Mouse (Mus musculus) midbrain, embryonic 13.5 days (tissue): Measurements from ENCODE around the gene Sema4b. TPM values are rescaled to one million over a fixed set of nuclear protein-coding genes. Genes with fewer than 3 reads are reported as not detected.
A peak's percentile ranks its signal among the peaks of the same experiment; 100 is the strongest.

Source experiments
- ATAC-seq: fragments of 200-750 bp; cut with Nextera tagmentation; 2 replicates; pipeline ENCODE4 v1.8.0; 2017; ENCODE audit warnings: mild to moderate bottlenecking, moderate TSS enrichment, moderate library complexity
- H3K27ac ChIP-seq: fragments of 300-500 bp; sonication (generic); 2 replicates; pipeline ENCODE4 v1.5.1; 2015; ENCODE audit warnings: inconsistent platforms, mild to moderate bottlenecking, moderate library complexity
- H3K27me3 ChIP-seq: fragments of 300-500 bp; sonication (generic); 2 replicates; pipeline ENCODE4 v1.6.1; 2015; ENCODE audit warnings: mild to moderate bottlenecking, inconsistent platforms
- H3K36me3 ChIP-seq: fragments of 300-500 bp; sonication (generic); 2 replicates; pipeline ENCODE4 v1.6.1; 2015; ENCODE audit warnings: mild to moderate bottlenecking, inconsistent platforms
- H3K4me1 ChIP-seq: fragments of 300-500 bp; sonication (generic); replicated peaks from 2 replicates; pipeline ENCODE4 v1.6.1; 2015; ENCODE audit warnings: inconsistent platforms
- H3K4me2 ChIP-seq: fragments of 300-500 bp; sonication (generic); replicated peaks from 2 replicates; pipeline ENCODE4 v1.6.1; 2015; ENCODE audit warnings: moderate library complexity, mild to moderate bottlenecking, inconsistent platforms
- H3K4me3 ChIP-seq: fragments of 300-500 bp; sonication (generic); replicated peaks from 2 replicates; pipeline ENCODE4 v1.5.1; 2015; ENCODE audit warnings: mild to moderate bottlenecking, inconsistent platforms
- H3K9ac ChIP-seq: fragments of 300-500 bp; sonication (generic); replicated peaks from 2 replicates; pipeline ENCODE4 v1.6.1; 2015; ENCODE audit warnings: mild to moderate bottlenecking, inconsistent platforms
- H3K9me3 ChIP-seq: fragments of 300-500 bp; sonication (generic); 2 replicates; pipeline ENCODE4 v1.6.1; 2016; ENCODE audit warnings: mild to moderate bottlenecking, inconsistent platforms
- WGBS: fragments of 180-500 bp; shearing (Covaris S2); methylation state at CpG from one replicate; pipeline ENCODE4 v1.1.7; 2015; 5-methylcytosine and 5-hydroxymethylcytosine counted together
- polyA plus RNA-seq: library from polyadenylated mRNA; unstranded; fragments of >200 nt; fragmentation: Nextera tagmentation; extraction: Ambion mirVana; gene quantifications from 2 replicates; pipeline ENCODE4 v1.2.1, GENCODE M21; 2015

The Sema4b gene
- polyA plus RNA-seq, 1 experiment from 2014 or later = 24.0 TPM

DNA sequence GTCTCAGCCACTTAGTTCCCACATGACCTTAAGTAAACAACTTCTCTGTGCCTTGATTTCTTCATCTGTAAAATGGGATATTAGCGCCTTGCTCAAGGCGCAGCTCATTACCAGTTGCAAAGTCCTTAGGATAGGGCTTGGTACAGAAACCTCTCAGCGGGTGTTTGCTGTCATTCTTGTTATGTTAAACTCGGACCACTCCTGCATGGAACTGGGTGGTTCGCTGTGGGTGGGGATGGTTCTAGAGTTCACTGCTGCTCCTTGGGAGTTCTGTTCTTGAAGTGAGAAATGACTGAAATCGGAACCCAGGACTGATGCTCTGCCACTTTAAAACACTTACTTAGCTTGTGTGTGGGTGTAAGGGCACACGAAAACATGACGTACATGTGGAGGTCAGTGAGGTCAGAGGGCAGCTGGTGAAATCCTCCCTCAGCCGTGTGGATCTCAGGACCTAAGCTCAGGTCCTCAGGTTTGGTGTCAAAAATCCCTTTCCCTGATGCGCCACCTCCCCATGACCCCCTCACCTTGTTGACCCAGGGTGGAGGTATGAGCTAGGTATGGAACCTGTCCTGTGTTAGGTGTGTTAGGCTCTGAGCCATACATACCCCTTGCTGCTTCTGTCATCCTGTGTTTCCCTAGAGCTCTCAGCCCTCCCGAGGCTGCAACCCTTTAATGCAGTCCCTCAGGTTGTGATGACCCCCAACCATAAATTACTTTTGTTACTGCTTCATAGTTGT, 13.4 kb downstream of the Sema4b start:
- Histone ChIP-seq H3K36me3 (no peaks in the 10 kb centered on the region), H3K9me3 (no peaks in the 10 kb centered on the region), H3K4me1 (peaks cover 77% of the 10 kb centered on the region), H3K9ac (peak overlapping the region; percentile 91; the same call in 1 of the 2 replicates), H3K4me3 (peak overlapping the region; percentile 65), H3K4me2 (peak overlapping the region; percentile 76), H3K27me3 (no peaks in the 10 kb centered on the region), H3K27ac (no peak overlapping the region)
- 78% methylated on average over 11 of the region's 11 CpGs for WGBS
- no peak for ATAC-seq

DNA sequence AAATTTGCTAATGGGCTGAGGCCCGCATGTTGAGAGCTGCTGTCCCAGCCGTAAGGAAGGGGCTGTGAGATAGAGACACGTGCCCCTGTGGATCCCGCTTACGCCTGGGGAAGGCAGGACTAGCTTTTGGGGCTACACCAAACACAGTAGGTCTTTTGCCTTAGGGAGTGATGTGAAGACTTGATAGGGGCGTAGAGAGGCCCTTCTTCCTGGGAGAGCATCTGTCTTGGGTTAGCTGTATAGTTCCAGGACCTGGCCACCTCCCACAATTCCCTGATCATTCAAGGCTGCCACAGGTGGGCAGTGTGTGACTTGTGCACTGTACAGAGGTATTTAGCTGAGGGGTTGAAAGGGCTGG, 13.9 kb downstream of the Sema4b start:
- H3K36me3 ChIP-seq = no peaks in the 10 kb centered on the region
- no peak overlapping the region for H3K27ac ChIP-seq
- no peak for ATAC-seq
- H3K9ac ChIP-seq = no peak overlapping the region
- 87% methylated on average over 6 of the region's 6 CpGs for WGBS
- H3K27me3 ChIP-seq = no peaks in the 10 kb centered on the region
- H3K4me1 ChIP-seq = peaks cover 76% of the 10 kb centered on the region
- H3K9me3 ChIP-seq = no peaks in the 10 kb centered on the region
- no peak overlapping the region for H3K4me3 ChIP-seq
- H3K4me2 ChIP-seq = peak overlapping the region; percentile 76

DNA sequence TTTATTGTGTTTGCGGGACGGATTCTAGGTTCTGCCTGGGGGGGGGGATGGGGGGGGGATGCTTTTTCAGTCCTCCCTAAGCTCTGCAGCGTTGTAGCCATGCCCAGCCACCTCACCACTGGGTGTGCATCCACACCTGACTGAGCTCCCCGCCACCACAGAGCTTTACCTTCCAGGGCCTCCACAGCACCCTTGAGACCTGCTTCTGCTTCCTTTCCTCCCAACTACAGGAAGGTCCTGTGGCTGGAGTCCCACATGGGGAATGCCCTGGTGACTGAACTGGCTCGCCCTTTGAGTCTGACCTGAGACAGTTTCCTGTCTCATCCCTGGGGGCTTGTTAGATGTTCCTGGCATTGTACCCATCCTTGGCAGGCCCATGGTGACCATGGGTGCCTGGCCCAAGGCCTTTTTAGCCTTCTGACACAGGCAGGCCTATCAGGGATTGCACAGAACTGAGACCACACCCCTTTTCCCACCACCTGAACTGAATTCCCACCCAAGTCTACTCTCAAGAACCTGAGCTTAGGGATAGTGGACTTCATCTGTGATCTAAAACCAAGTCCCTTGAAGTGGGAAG, 14.4 kb downstream of the Sema4b start:
- WGBS = 93% methylated on average over 5 of the region's 5 CpGs
- Histone ChIP-seq H3K9me3 (no peaks in the 10 kb centered on the region), H3K4me3 (no peak overlapping the region), H3K4me1 (peaks cover 80% of the 10 kb centered on the region), H3K27me3 (no peaks in the 10 kb centered on the region), H3K27ac (no peak overlapping the region), H3K36me3 (no peaks in the 10 kb centered on the region), H3K4me2 (peak overlapping the region; percentile 13; the same call in 1 of the 2 replicates), H3K9ac (no peak overlapping the region)
- no peak for ATAC-seq

- ATAC-seq = no peak
- Histone ChIP-seq H3K9ac (peak overlapping the region; percentile 42; the same call in 1 of the 2 replicates), H3K27ac (peak overlapping the region; percentile 58), H3K4me2 (no peak overlapping the region; the same call in 1 of the 2 replicates), H3K4me1 (peaks cover 80% of the 10 kb centered on the region), H3K36me3 (no peaks in the 10 kb centered on the region), H3K4me3 (no peak overlapping the region), H3K27me3 (no peaks in the 10 kb centered on the region), H3K9me3 (no peaks in the 10 kb centered on the region)
- WGBS = 58% methylated on average over 15 of the region's 15 CpGs
Observed at GRCm38 (mm10) chr7:80201888-80202540, 15.4 kb downstream of the Sema4b start.

GRCm38 (mm10) chr7:80202961-80203360, 16.3 kb downstream of the Sema4b start:
- H3K9me3 ChIP-seq = no peaks in the 10 kb centered on the region
- peak overlapping the region; percentile 17; the same call in 1 of the 2 replicates for H3K4me2 ChIP-seq
- H3K36me3 ChIP-seq = no peaks in the 10 kb centered on the region
- H3K4me3 ChIP-seq = no peak overlapping the region
- H3K27me3 ChIP-seq = no peaks in the 10 kb centered on the region
- no peak overlapping the region for H3K9ac ChIP-seq
- WGBS = 79% methylated on average over 5 of the region's 5 CpGs
- ATAC-seq = no peak
- peaks cover 81% of the 10 kb centered on the region for H3K4me1 ChIP-seq
- H3K27ac ChIP-seq = peak overlapping the region; percentile 58

DNA sequence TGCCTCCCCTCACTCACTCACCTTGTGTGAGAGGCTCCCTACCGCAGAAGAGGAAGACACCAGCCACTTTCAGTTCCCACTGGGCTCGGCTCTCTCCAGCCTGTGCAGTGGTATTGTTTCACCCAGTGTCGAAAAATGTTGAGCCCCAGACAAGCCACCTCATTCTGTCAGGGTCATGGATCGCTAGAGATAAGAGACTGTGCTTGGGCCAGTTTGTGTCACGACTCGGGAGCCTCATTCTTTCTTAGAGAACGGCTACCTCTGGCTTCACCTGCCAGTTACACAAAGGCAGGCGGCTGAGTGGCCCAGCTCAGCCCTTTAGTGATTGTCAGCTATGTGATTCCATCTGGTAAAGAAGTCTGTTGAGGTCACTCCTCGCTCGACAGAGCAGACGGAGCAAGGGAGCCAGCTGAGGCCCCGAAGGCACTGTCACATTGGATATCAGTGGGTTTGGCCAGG, 17.0 kb downstream of the Sema4b start:
- no peak overlapping the region for H3K9ac ChIP-seq
- peak overlapping the region; percentile 58 for H3K27ac ChIP-seq
- no peaks in the 10 kb centered on the region for H3K9me3 ChIP-seq
- H3K36me3 ChIP-seq = no peaks in the 10 kb centered on the region
- no peaks in the 10 kb centered on the region for H3K27me3 ChIP-seq
- 36% methylated on average over 12 of the region's 12 CpGs for WGBS
- no peak overlapping the region for H3K4me3 ChIP-seq
- H3K4me2 ChIP-seq = peak overlapping the region; percentile 17
- ATAC-seq = no peak
- H3K4me1 ChIP-seq = peaks cover 88% of the 10 kb centered on the region

DNA sequence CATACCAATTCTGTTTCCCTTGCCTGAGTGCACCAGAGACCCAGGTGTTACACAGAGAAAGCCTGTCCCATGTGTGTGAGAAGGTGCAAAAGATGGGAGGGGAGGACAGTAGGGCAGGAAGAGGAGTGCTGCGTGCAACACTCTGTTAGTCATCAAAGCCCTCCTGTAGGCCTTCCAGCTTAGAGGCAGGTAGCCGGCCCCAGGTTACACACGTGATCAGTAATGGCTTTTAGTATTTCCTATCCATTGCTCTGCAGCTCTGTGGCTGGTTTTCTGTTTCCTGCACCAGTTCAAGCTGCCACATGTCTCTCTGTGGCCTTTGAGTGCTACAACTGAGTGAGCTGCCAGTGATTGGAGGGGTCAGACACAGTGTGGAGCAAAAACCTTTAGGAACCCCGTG, 17.7 kb downstream of the Sema4b start:
- Histone ChIP-seq H3K27ac (peak overlapping the region; percentile 58), H3K4me1 (peaks cover 88% of the 10 kb centered on the region), H3K27me3 (no peaks in the 10 kb centered on the region), H3K4me2 (no peak overlapping the region), H3K9me3 (no peaks in the 10 kb centered on the region), H3K9ac (no peak overlapping the region; the same call in 1 of the 2 replicates), H3K4me3 (no peak overlapping the region), H3K36me3 (no peaks in the 10 kb centered on the region)
- ATAC-seq = no peak
- 88% methylated on average over 4 of the region's 4 CpGs for WGBS

GRCm38 (mm10) chr7:80204961-80205360, 18.3 kb downstream of the Sema4b start:
- H3K36me3 ChIP-seq = no peaks in the 10 kb centered on the region
- ATAC-seq = no peak
- H3K27me3 ChIP-seq = no peaks in the 10 kb centered on the region
- H3K4me3 ChIP-seq = no peak overlapping the region
- no peak overlapping the region for H3K27ac ChIP-seq
- no peaks in the 10 kb centered on the region for H3K9me3 ChIP-seq
- WGBS = 84% methylated on average over 7 of the region's 7 CpGs
- H3K4me1 ChIP-seq = peaks cover 88% of the 10 kb centered on the region
- H3K9ac ChIP-seq = no peak overlapping the region
- H3K4me2 ChIP-seq = no peak overlapping the region

GRCm38 (mm10) chr7:80205705-80206589, 19.3 kb downstream of the Sema4b start:
- H3K4me3 ChIP-seq = no peak overlapping the region
- no peak for ATAC-seq
- no peak overlapping the region; the same call in 1 of the 2 replicates for H3K27ac ChIP-seq
- H3K36me3 ChIP-seq = no peaks in the 10 kb centered on the region
- H3K9me3 ChIP-seq = no peaks in the 10 kb centered on the region
- no peak overlapping the region for H3K4me2 ChIP-seq
- WGBS = 79% methylated on average over 12 of the region's 12 CpGs
- H3K27me3 ChIP-seq = no peaks in the 10 kb centered on the region
- peaks cover 84% of the 10 kb centered on the region for H3K4me1 ChIP-seq
- no peak overlapping the region for H3K9ac ChIP-seq

DNA sequence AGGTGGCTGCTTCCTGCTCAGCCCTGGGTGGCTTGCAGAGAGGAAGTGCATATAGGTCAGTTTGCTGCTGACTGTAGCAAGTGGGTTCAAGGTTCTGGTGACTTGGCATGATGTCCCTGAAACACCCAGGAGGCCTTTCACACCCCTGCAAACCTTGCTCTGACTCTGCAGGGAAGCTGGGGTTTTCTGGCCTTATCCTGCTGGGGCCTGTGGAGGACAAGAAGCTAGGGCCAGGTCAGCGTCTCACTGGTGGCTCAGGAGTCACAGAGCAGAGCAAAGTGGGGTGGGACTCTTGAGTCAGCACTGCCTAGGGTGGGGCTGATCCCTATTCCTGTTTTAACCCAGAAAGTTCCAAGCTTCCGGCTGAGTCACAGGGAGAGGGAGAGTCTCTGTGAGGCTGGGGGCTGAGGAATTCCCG, 20.7 kb downstream of the Sema4b start:
- H3K27ac ChIP-seq = no peak overlapping the region
- no peak overlapping the region for H3K4me2 ChIP-seq
- no peak overlapping the region for H3K4me3 ChIP-seq
- H3K9me3 ChIP-seq = no peaks in the 10 kb centered on the region
- no peak overlapping the region for H3K9ac ChIP-seq
- H3K36me3 ChIP-seq = no peaks in the 10 kb centered on the region
- no peak for ATAC-seq
- WGBS = 67% methylated on average over 3 of the region's 3 CpGs
- H3K27me3 ChIP-seq = no peaks in the 10 kb centered on the region
- H3K4me1 ChIP-seq = peaks cover 71% of the 10 kb centered on the region

GRCm38 (mm10) chr7:80208026-80208642, 21.5 kb downstream of the Sema4b start:
- ATAC-seq = no peak
- Histone ChIP-seq H3K4me3 (no peak overlapping the region), H3K27ac (0 out of 2 replicates have a peak overlapping the region, but pooled peaks have one; percentile 17), H3K9me3 (no peaks in the 10 kb centered on the region), H3K36me3 (peaks cover 6% of the 10 kb centered on the region), H3K9ac (0 out of 2 replicates have a peak overlapping the region, but pooled peaks have one; percentile 34), H3K4me1 (peaks cover 63% of the 10 kb centered on the region), H3K4me2 (no peak overlapping the region), H3K27me3 (no peaks in the 10 kb centered on the region)
- WGBS = 86% methylated on average over 18 of the region's 18 CpGs
